Mouse (Mus musculus) intestine, postnatal 0 days (tissue): Measurements from ENCODE around the gene C4bp. TPM values are rescaled to one million over a fixed set of nuclear protein-coding genes. Genes with fewer than 3 reads are reported as not detected.
A peak's percentile ranks its signal among the peaks of the same experiment; 100 is the strongest.
"Not testable (repeated sequence)": the region's sequence is repeated elsewhere in the genome, so short reads cannot be mapped to it uniquely, and the experiment has no call there.

ENCODE experiments used
- ATAC-seq: fragments of 200-750 bp; cut with Nextera tagmentation; 2 replicates; pipeline ENCODE4 v1.8.0; 2017; ENCODE audit warnings: mild to moderate bottlenecking, moderate TSS enrichment, moderate library complexity
- H3K27ac ChIP-seq: fragments of 300-500 bp; sonication (generic); 2 replicates; pipeline ENCODE4 v1.5.1; 2014; ENCODE audit warnings: mild to moderate bottlenecking, low read depth, low read length, moderate library complexity
- H3K27me3 ChIP-seq: fragments of 300-500 bp; sonication (generic); replicated peaks from 2 replicates; pipeline ENCODE4 v1.6.1; 2014; ENCODE audit warnings: low read length, mixed read lengths; ENCODE audit not compliant: control insufficient read depth, insufficient read depth
- H3K36me3 ChIP-seq: fragments of 300-500 bp; sonication (generic); 2 replicates; pipeline ENCODE4 v1.6.1; 2014; ENCODE audit warnings: mild to moderate bottlenecking, moderate library complexity; ENCODE audit not compliant: control insufficient read depth, insufficient read depth
- H3K4me1 ChIP-seq: fragments of 300-500 bp; sonication (generic); replicated peaks from 2 replicates; pipeline ENCODE4 v1.6.1; 2014; ENCODE audit warnings: antibody characterized with exemption, low read length, mixed read lengths; ENCODE audit not compliant: control insufficient read depth, insufficient read depth
- H3K4me2 ChIP-seq: fragments of 300-500 bp; sonication (generic); replicated peaks from 2 replicates; pipeline ENCODE4 v1.6.1; 2014; ENCODE audit warnings: low read depth, mild to moderate bottlenecking, moderate library complexity
- H3K4me3 ChIP-seq: fragments of 300-500 bp; sonication (generic); 2 replicates; pipeline ENCODE4 v1.5.1; 2014; ENCODE audit warnings: low read depth, low read length
- H3K9ac ChIP-seq: fragments of 300-500 bp; sonication (generic); 2 replicates; pipeline ENCODE4 v1.6.1; 2014; ENCODE audit warnings: mild to moderate bottlenecking, low read depth, low read length
- H3K9me3 ChIP-seq: fragments of 300-500 bp; sonication (generic); 2 replicates; pipeline ENCODE4 v1.6.1; 2016; ENCODE audit warnings: mixed run types; ENCODE audit not compliant: control insufficient read depth
- CTCF ChIP-seq: sonication (generic); IDR thresholded peaks from 2 replicates; pipeline ENCODE4 v1.5.1; 2016; ENCODE audit warnings: low read depth, mild to moderate bottlenecking, control low read depth, antibody characterized with exemption, moderate library complexity
- whole genome bisulfite sequencing: fragments of 180-500 bp; shearing (Covaris S2); extraction: QIAGEN DNeasy Blood & Tissue Kit; methylation state at CpG from one replicate; pipeline ENCODE4 v1.1.7; 2014; 5-methylcytosine and 5-hydroxymethylcytosine counted together
- polyA plus RNA-seq: library from polyadenylated mRNA; unstranded; fragments of >200 nt; fragmentation: Nextera tagmentation; extraction: Ambion mirVana; gene quantifications from 2 replicates; pipeline ENCODE4 v1.2.1, GENCODE M21; 2015

The C4bp gene
- polyA plus RNA-seq, 1 experiment from 2014 or later: 0.82 TPM

- WGBS: 18% methylated on average over 1 of the region's 1 CpGs
- H3K27ac ChIP-seq: no peak overlapping the region
- peaks cover 9% of the 10 kb centered on the region; the same call in 1 of the 2 replicates for H3K36me3 ChIP-seq
- no peaks in the 10 kb centered on the region for H3K27me3 ChIP-seq
- H3K4me2 ChIP-seq: no peak overlapping the region
- ATAC-seq: peak; percentile 20; the same call in 1 of the 2 replicates
- no peak for TF ChIP-seq CTCF
- no peak overlapping the region for H3K4me3 ChIP-seq
- H3K9ac ChIP-seq: no peak overlapping the region
- no peaks in the 10 kb centered on the region for H3K9me3 ChIP-seq
- H3K4me1 ChIP-seq: peaks cover 18% of the 10 kb centered on the region
Observed at GRCm38 (mm10) chr1:130683905-130684304, 22.5 kb upstream of the C4bp start.

GRCm38 (mm10) chr1:130681656-130682413 is 20.4 kb upstream of the C4bp start:
- 27% methylated on average over 6 of the region's 6 CpGs for WGBS
- H3K27me3 ChIP-seq: no peaks in the 10 kb centered on the region
- H3K9me3 ChIP-seq: no peaks in the 10 kb centered on the region
- no peak overlapping the region for H3K4me2 ChIP-seq
- peak overlapping the region; percentile 76 for H3K27ac ChIP-seq
- TF ChIP-seq CTCF: no peak
- peaks cover 18% of the 10 kb centered on the region for H3K4me1 ChIP-seq
- ATAC-seq: peak; percentile 91
- H3K9ac ChIP-seq: no peak overlapping the region
- H3K4me3 ChIP-seq: no peak overlapping the region
- no peaks in the 10 kb centered on the region for H3K36me3 ChIP-seq

- TF ChIP-seq CTCF: no peak
- H3K27ac ChIP-seq: peak overlapping the region; percentile 76
Observed at GRCm38 (mm10) chr1:130681075-130681474, 19.6 kb upstream of the C4bp start.

GRCm38 (mm10) chr1:130678551-130678950 is 17.1 kb upstream of the C4bp start:
- H3K4me3 ChIP-seq: no peak overlapping the region
- no peaks in the 10 kb centered on the region for H3K36me3 ChIP-seq
- WGBS: 61% methylated on average over 2 of the region's 2 CpGs
- ATAC-seq: no peak
- H3K4me1 ChIP-seq: peaks cover 17% of the 10 kb centered on the region
- no peak overlapping the region for H3K4me2 ChIP-seq
- no peak for TF ChIP-seq CTCF
- no peaks in the 10 kb centered on the region for H3K9me3 ChIP-seq
- no peak overlapping the region for H3K27ac ChIP-seq
- no peak overlapping the region for H3K9ac ChIP-seq
- H3K27me3 ChIP-seq: no peaks in the 10 kb centered on the region

More at GRCm38 (mm10) chr1:130681075-130681474, 19.6 kb upstream of the C4bp start:
- peak; percentile 67 for ATAC-seq
- Histone ChIP-seq H3K4me3 (no peak overlapping the region), H3K4me1 (peaks cover 18% of the 10 kb centered on the region), H3K4me2 (0 out of 2 replicates have a peak overlapping the region, but pooled peaks have one; percentile 32), H3K27me3 (no peaks in the 10 kb centered on the region), H3K9ac (no peak overlapping the region), H3K9me3 (no peaks in the 10 kb centered on the region), H3K36me3 (no peaks in the 10 kb centered on the region)
- WGBS: 40% methylated on average over 2 of the region's 2 CpGs

- H3K4me3 ChIP-seq, H3K27ac ChIP-seq, H3K4me2 ChIP-seq, H3K9me3 ChIP-seq, ATAC-seq, H3K4me1 ChIP-seq, H3K9ac ChIP-seq, H3K36me3 ChIP-seq, H3K27me3 ChIP-seq: not testable (repeated sequence)
- WGBS: 85% methylated on average over 5 of the region's 5 CpGs
Observed at GRCm38 (mm10) chr1:130663576-130663975, 2.1 kb upstream of the C4bp start.

- H3K36me3 ChIP-seq, H3K9ac ChIP-seq, ATAC-seq, H3K4me3 ChIP-seq, H3K27ac ChIP-seq, H3K4me2 ChIP-seq, H3K9me3 ChIP-seq, H3K4me1 ChIP-seq, H3K27me3 ChIP-seq: not testable (repeated sequence)
- WGBS: 18% methylated on average over 5 of the region's 5 CpGs
Observed at GRCm38 (mm10) chr1:130659641-130660040, 1.8 kb downstream of the C4bp start.
